Mouse (Mus musculus) lung, postnatal 36 days (tissue): ENCODE data around the gene Rpl37a.

Experiments used
- DNase-seq: peaks from one replicate; pipeline ENCODE4 v3.0.0; 2022; ENCODE audit warnings: mixed read lengths

Gene Rpl37a

GRCm38 (mm10) chr1:72738946-72739680 is 28.0 kb downstream of the Rpl37a start:
- peak; percentile 32 for DNase-seq

GRCm38 (mm10) chr1:72739681-72740063 is 28.6 kb downstream of the Rpl37a start:
- DNase-seq: peak; percentile 13

GRCm38 (mm10) chr1:72741406-72741805 is 30.3 kb downstream of the Rpl37a start:
- no peak for DNase-seq

- DNase-seq: no peak
These were observed 33.9 kb downstream of the Rpl37a start for GRCm38 (mm10) chr1:72744816-72745506.

GRCm38 (mm10) chr1:72746382-72746781 is 35.3 kb downstream of the Rpl37a start:
- DNase-seq: no peak

GRCm38 (mm10) chr1:72751371-72751781 is 40.3 kb downstream of the Rpl37a start:
- peak; percentile 16 for DNase-seq

- DNase-seq: peak; percentile 13
These were observed 42.1 kb downstream of the Rpl37a start for GRCm38 (mm10) chr1:72753211-72753610.

- no peak for DNase-seq
These were observed 44.1 kb downstream of the Rpl37a start for GRCm38 (mm10) chr1:72755227-72755626.

GRCm38 (mm10) chr1:72755801-72756200 is 44.7 kb downstream of the Rpl37a start:
- DNase-seq: no peak

GRCm38 (mm10) chr1:72759758-72760157 is 48.7 kb downstream of the Rpl37a start:
- DNase-seq: no peak
